Mouse (Mus musculus) cerebral cortex, adult 2 months (tissue): ENCODE data around the gene Ubald1.

Experiments used
- WGBS: fragments of 180-500 bp; shearing (Covaris S2); methylation state at CpG from one replicate; pipeline ENCODE4 v1.1.7; 2018; 5-methylcytosine and 5-hydroxymethylcytosine counted together

The Ubald1 gene

DNA sequence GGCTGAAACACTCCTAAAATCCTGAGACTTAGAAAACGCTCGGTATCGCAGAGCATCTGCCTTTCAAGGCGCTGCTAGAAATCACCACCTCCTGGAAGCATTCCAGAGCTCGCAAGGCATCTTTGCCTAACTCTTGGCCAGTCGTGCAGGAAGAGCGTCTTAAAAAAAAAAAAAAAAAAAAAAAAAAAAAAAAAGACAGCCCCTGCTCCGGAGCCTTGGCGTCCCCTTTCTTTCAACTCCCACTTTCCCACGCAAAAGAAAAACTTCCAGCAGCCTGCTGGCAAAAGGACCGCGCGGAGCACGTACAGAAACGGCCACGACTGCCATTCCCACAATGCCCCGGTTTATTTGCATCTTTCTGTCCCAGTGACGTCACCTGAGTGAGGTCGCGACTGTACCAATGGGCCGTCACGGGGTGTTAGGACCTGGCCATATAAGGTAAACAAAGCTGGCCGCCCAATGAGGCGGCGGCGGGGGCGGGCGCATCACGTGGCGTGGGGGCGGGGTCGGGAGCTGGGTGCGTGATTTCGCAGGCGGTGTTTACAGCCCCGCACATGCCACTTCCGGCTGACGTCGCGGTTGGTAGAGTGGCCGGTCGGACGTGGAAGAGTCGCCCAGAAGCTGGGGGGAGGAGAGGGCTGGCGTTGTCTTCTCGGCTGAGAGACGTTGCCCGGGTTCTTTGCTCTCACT lies at the start of gene Ubald1:
Gene Ubald1, minus strand, starts transcription at position 180 of the 690 bp plus-strand sequence.
- under 1% methylated on average over 48 of the region's 48 CpGs for WGBS

DNA sequence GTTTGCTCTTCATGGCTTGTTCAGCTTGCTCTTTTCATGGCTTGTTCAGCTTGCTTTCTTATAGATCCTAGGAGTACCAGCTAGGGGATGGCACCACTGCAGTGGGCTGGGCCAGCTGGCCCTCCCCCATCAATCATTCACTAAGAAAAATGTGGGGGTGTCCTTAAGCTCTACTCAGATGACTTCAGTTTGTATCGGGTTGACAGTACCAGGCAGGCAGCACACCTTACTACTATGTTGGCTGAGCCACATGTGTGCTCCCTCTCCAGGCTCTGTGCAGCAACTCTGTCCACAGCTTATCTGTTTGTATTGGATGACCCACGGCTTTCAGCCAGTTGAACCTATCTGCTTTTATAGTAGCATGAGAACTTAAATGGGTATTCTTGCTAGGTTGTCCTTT lies 48.4 kb upstream of the Ubald1 start:
- 60% methylated on average over 2 of the region's 2 CpGs for WGBS

DNA sequence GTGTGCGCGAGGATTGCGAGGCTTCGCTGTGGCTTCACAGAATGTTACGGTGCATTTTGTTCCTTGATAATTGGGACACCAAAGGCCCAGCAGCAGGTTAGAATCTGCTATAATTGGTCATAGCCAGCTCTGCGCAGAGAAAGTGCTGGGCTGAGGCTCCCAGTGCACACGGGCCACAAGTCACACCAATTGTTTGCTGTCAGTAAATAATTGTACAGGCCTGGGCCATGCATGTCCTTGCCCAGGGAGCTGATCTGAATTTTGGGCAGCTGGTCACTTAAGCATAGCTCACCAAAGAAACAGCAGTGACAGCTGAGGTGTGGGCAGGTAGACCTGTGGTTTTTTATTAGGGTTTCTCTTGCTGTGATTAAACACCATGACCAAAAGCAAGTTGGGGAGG lies 47.9 kb upstream of the Ubald1 start:
- WGBS = 90% methylated on average over 7 of the region's 7 CpGs

DNA sequence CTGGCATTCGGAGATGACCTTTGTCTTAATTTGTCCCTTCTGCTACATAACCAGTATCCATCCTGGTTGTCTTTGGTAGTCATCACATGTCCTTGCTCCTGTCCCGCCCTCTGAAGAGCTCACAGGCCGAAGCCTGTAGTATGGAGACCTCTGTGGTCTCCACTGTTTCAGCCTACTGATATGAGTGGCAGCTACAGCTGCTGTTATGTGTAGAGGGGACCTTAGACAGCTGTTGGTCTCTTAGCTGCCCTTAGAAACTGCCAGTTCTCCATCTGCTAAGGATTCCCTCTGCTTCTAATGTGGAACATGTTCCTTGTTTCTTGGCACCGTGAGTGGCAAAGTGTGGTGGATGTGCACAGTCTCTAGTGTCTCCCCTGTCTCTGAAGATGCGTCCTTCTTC lies 43.9 kb upstream of the Ubald1 start:
- WGBS = 76% methylated on average over 5 of the region's 5 CpGs

DNA sequence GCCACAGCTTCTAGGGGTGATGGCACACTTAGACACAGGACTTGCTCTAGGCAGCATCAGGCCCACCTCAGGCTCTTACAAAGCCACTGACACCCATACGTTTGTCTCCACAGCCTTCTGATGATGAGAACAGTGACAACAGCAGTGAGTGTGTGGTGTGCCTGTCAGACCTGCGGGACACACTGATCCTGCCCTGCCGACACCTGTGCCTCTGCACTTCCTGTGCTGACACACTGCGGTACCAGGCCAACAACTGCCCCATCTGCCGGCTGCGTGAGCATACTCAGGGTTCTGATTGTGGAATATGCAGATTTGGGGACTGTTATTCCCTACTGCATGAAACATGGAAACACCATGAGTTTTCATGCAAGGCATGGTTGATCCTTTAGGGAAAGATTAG lies 42.4 kb upstream of the Ubald1 start:
- 47% methylated on average over 6 of the region's 6 CpGs for WGBS

DNA sequence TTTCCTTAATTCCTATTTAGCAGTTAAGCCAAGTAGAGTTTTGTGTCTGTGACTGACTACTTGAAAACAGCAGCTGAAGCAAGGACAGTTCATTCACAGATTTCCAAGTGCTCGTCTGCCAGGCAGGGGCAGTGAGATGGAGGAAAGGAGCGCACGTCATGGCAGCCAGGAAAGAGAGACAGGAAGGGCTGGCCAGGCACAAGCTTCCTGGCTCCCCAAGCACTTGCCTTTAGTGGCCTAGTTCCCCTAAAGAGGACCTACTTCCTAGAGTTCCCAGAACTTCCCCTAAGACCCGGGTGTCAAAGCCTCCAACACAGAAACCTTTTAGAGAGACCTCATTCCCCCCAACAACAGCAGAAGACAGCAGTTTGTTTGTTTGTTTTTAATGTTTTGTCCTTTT lies 40.4 kb upstream of the Ubald1 start:
- WGBS = 57% methylated on average over 4 of the region's 4 CpGs

DNA sequence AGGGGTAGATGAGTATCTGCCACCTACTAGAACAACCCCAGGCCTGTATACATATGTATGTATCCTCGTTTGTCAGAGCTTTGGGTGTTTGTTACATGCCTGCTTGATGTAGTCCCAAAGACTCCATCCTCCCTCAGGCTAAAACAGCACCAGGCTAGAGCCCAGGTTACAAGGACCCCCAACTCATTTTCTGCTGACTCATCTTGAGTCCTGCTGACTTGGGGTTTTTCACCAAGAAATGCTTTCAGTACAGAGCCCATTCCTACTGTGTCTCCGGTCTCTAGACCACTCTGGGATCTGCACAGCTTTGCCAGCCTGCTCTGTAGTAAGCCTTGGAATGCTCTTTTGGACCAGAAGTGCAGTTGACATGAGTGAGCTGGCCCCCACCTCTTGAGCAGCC lies 36.5 kb upstream of the Ubald1 start:
- WGBS = 82% methylated on average over 2 of the region's 2 CpGs

DNA sequence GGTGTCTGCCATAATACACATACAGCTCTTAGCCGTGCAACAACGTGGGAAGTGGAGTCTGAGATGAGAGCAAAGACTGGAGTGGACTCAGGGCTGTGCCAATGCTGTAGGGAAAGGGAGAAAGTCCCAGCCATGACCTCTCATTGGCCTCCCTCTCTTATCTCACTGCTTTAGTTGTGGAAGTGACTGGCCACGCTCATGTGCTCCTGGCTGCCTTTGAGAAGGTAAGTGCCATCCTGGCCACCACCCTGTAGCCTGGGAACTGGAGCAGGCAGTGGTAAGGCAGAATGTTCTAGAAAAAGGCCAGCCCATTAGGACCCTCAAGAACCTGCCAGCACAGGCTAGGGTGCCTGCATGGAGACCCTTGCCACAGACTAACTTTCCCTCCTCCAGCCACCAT lies 35.8 kb upstream of the Ubald1 start:
- WGBS = 75% methylated on average over 3 of the region's 3 CpGs

DNA sequence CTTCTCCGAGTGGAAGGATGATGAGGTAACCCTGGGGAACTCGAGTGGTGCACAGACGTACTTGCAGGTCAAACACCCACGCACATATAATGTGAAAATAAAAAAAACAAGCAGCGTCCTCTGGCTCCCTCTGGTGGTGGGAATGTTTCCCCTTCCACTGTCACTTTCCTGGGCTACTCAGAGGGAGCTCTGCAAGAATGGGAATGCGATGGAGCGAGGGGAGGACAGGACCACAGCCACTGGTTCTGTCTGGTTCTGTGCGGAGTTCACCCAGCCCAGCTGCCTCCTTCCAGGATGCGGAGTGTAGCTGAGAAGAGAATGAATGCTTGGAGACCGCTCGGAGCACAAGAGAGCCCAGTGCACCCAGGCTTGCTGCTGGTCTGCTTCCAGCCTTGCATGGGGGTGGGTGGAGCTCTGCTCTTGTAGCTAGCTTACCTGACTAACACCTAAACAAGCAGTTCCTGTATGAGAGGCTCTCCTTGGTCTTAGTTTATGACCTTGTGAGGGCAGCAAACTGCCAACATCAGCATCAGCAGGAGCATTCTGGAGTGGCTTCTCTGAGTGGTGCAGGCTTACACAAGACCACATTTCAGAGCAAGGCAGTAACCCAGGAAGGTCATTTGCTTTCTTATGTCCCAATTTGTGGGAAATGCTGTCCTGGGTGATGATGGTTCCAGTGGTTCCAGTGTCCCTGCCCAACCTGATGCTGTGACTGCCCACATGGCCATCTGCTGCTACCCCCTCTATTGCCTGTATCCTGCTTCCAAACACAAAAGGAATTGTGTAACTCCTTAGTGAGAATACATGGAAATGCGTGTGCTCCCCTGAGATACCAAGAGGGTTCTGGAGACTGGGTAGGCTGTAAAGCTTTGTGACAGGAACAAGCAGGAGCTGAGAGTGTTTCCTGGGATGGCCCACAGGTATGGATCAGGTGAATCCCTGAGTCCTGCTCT lies 33.9 kb upstream of the Ubald1 start:
- 20% methylated on average over 12 of the region's 12 CpGs for WGBS

DNA sequence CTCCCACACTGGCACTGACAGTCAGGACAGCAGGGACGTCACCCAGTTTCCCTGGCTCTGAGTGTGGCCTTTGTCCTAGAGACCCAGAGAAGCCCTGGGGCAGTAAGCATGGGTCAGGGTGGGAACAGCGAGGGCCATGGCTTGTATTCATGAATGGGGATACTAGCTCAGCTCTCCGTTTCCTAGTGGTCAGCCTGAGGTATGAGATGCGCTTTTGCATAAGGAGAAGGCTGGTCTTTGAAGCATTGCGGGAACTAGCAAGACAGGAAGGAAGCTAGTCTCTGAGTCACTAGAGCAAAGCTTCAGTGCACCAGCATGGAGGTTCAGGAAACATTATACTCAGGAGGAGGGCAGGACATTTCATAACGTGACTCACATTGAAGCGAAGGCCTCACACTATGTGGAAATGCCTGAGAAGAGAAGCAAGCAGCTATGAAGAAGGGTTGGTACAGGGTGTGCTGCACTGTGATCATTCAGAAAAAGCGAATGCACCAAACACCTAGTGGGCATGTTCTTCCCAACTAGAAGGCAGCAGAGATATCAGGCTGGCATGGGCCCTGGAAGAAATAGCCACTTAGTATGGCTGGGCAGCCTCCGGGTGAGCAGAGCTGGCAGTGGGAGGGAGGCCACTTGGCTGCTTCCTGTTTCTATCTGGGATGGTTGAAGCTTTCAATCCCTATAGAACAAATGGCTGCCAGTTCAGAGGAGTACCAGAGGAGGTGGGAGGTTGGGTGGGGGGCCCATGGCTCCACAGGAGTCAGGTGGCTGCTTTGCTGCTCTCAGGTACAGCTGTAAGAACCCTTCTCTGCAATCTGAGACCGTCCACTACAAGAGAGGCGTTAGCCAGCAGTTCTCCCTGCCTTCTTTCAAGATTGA lies 33.0 kb upstream of the Ubald1 start:
- 36% methylated on average over 11 of the region's 11 CpGs for WGBS

DNA sequence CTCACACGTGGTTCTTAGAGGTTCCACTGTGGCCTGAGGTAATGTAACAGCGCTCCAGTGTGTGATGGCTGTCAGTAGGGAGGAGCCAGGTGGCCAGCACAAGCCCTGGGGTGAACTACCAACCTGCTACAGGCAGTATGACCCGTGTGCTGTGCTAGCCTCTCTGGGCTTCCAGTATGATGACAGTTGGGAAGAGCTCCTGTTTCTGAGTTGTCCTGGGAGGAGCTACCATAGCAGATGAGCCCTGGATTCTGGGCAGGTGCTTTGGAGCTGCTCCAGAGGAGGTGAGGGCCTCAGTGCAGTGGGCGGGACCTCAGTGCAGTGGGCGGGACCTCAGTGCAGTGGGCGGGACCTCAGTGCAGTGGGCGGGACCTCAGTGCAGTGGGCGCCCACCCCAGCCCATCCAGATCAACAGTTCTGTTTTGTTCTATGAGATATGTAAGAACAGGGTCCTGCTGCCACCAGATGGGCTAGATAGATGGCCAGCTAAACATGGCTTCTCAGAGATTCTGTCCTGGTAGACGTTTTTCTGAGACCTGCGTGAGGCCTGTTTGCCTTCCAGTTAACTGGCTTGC lies 32.0 kb upstream of the Ubald1 start:
- WGBS = 79% methylated on average over 10 of the region's 10 CpGs

DNA sequence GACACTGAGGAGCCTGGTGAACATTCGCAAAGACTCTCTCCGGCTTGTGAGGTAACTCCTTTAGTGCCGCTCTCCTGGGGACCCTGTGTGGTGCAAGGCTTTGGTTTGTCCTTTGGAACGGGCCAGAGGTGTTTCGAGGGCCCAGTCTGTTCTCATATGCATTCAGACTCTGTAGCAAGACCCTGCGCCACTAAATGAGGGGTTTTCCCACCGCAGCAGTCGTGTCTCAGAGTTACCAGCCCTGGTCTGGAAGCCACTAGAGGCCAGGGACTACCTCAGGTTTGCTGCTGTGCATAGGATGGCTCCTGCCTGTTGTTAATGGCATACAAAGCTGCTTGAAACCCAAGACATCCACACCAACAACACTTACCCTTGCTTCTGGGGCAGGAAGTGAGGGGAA lies 30.6 kb upstream of the Ubald1 start:
- WGBS = 97% methylated on average over 8 of the region's 8 CpGs

DNA sequence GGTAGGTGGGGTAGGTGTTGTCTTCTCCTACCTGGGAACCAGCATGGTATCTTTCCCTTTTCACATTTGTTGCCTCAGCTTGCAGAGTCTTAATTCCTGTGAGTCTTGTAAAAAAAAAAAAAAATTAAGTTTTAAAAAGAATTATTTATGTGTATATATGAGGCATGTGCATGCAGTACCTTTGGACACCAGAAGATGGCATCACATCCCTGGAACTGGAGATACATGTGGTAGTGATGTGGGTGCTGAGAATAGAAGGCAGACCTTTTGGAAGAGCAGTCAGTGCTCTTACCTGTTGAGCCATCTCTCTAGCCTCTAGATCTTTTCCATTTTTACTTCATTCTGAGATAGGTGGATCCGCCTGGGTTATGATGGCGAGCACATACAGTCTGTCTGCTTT lies 29.6 kb upstream of the Ubald1 start:
- 96% methylated on average over 2 of the region's 2 CpGs for WGBS

DNA sequence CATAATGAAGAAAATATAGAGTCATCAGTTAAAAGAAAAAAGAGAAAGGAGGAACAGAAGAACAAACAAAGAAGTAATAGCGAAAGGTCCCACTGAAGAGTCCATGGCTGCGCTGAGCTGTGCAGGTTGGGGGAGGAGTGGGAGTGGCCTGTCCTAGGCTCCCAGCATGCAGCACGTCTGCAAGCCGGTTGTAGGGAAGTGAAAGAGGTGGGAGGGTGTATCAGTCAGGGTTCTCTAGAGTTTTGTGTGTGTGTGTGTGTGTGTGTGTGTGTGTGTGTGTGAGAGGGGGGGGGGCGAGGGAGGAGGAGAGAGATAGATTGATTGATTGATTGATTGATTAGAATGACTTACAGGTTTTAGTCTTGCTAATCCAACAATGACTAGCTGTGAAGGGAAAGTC lies 27.9 kb upstream of the Ubald1 start:
- 50% methylated on average over 5 of the region's 5 CpGs for WGBS

DNA sequence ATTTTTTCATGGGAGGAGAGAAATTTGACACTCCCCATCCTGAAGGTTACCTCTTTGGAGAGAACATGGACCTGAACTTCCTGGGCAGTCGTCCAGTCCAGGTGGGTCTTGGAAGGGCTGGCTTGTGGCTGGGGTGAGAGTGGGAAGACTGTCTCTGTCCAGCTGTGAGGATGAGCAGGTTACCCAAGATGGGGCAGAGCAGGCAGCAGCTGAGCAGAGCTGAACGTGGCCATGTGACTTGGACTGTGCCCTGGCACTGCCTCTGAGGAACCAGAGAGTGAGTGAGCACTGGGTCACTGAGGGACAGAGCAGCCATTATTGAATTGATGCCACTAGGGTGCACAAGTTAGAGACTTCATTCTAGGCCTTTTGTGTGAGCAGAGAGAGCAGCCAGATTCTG lies 27.3 kb upstream of the Ubald1 start:
- 68% methylated on average over 2 of the region's 2 CpGs for WGBS

DNA sequence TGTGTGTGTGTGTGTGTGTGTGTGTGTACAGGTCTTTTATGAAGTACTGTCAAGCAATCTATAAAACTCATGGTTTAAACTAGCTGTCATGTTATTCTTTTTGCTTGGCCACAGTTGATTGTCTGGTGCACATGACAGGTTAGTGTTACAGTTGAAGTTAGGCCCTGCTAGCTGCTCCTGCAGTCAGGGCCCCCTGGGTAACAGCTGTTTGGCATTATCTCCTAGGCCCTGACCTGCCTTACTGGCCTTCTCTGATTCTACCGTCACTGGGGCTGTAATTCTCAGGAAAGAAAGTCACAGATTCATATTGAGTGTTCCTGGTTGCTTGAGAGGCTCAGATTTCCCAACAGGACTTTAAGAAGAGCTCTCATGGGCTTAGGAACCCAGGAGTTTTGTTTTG lies 25.5 kb upstream of the Ubald1 start:
- WGBS = 84% methylated on average over 1 of the region's 1 CpGs

DNA sequence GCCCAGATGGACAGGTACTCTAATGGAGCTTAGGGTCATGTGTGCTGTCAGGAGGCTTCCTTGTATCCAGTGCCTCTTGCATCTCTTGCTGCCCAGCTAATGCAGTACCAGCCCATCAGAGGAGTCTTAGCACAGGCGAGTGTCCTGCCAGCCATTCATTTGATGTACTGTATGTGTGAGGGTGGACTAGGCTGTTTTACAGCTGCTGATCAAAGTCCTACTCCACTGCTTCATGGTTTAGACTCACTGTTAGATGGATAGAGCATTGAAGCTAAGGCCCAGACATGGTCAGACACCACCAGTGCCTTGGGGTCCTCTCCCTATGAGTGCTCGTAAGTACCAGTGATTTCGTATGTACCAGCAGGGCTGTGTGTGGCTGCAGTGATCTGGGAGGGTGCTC lies 24.8 kb upstream of the Ubald1 start:
- WGBS = 85% methylated on average over 3 of the region's 3 CpGs

DNA sequence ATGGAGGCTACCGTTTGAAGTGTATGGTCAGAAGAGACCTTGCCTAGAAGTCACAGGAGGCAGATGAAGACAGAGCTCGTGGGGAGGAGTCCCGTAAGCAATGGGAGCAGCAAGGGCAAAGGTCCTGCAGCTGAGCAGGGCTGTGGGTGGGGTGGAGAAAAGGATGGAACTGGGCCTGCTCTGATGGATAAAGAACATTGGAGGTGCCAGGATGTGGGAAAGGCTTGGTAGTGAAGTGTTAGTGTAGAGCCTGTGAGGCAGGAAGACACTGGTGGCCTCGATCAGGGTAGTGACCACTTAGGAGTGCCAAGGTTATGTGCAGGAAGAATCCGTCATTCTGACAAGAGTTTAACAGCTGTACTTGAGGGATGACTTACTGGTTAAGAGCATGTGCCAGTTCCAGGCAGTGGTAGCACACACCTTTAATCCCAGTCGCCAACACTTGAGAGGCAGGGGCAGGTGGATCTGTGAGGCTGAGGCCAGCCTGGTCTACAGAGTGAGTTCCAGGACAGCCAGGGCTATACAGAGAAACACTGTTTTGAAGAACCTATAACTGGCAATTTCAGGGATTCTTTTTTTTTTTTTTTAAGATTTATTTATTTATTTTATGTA lies 23.5 kb upstream of the Ubald1 start:
- 88% methylated on average over 6 of the region's 6 CpGs for WGBS

DNA sequence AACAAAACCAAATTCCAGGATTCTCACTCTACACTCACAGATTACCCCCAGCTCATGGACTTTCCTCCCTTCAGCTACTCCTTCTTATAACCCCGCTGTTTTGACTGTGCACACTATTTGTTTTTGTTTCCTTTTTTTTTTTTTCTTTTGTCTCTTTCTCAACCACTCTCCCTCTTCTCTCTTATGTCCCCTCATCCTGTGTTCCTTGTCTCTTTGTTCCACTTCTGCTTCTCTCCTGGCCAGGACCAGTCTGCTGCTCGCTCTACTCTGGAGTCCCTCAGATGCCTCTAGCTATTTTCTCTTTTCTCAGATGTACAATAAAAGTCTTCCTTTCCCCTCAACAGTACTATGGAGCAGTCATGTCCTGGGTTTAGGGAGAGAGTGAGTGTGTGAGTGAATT lies 22.3 kb upstream of the Ubald1 start:
- WGBS = 79% methylated on average over 2 of the region's 2 CpGs

DNA sequence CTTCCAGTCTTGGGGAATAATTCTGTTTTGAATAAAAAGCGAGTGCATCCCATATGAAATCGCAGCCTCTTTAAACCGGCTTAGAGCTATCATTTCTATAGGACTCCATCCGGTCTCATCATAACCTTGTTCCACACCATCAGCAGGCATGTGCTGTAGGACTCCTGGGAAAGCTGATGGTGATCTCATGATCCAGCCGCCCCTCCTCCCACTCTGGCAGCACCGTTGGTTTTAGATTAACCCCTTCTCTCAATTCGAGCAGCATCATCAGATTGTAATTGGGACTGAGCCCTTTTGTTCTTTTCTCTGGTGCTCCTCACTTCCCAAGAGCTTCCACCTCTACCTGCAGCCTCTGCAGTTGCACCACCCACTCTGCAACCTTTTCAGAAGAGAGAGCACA lies 21.1 kb upstream of the Ubald1 start:
- 67% methylated on average over 7 of the region's 7 CpGs for WGBS

DNA sequence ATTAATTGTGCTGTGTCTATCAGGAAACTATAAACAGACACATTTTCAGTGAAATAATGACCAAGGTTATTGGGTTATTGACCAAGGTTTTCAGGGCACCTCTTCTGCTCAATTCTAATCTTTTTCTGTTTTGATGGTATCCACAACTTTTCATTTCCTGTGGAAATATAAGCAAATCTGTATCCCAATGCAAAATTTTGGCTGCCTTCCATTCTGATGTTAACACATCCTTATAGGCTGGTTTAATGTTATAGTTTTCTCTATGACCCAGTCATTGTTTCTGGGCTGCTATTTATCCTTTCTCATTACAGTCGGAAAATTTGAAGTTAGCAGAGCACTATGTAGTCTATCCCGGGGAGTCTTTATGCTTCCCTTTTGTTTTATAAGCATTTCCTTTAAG lies 19.6 kb upstream of the Ubald1 start:
- 78% methylated on average over 2 of the region's 2 CpGs for WGBS
